Mouse (Mus musculus) heart, embryonic 11.5 days (tissue): ENCODE measurements at regions not wholly inside any gene's neighbourhood (a gene's known extent, or its start where the extent isn't known, plus 50 kb on each side); places are given as distances from the start of the nearest gene placed in this dataset.
"Not testable (repeated sequence)": the region's sequence is repeated elsewhere in the genome, so short reads cannot be mapped to it uniquely, and the experiment has no call there.

Experiments
- ATAC-seq: fragments of 200-750 bp; cut with Nextera tagmentation; replicated peaks from 2 replicates; pipeline ENCODE4 v1.8.0; 2017; ENCODE audit warnings: moderate library complexity; ENCODE audit not compliant: insufficient number of reproducible peaks, low FRiP score, low TSS enrichment
- H3K27ac ChIP-seq: fragments of 300-500 bp; sonication (generic); 2 replicates; pipeline ENCODE4 v1.5.1; 2014; ENCODE audit warnings: mild to moderate bottlenecking, low read depth, low read length
- H3K27me3 ChIP-seq: fragments of 300-500 bp; sonication (generic); 2 replicates; pipeline ENCODE4 v1.6.1; 2014; ENCODE audit warnings: mild to moderate bottlenecking, low read length, mixed read lengths; ENCODE audit not compliant: control insufficient read depth, insufficient read depth
- H3K36me3 ChIP-seq: fragments of 300-500 bp; sonication (generic); 2 replicates; pipeline ENCODE4 v1.6.1; 2014; ENCODE audit warnings: mild to moderate bottlenecking, low read length, moderate library complexity, mixed read lengths; ENCODE audit not compliant: control insufficient read depth, insufficient read depth
- H3K4me1 ChIP-seq: fragments of 300-500 bp; sonication (generic); 2 replicates; pipeline ENCODE4 v1.6.1; 2014; ENCODE audit warnings: low read length; ENCODE audit not compliant: control insufficient read depth, insufficient read depth
- H3K4me2 ChIP-seq: fragments of 300-500 bp; sonication (generic); 2 replicates; pipeline ENCODE4 v1.6.1; 2014; ENCODE audit warnings: mild to moderate bottlenecking, moderate library complexity
- H3K4me3 ChIP-seq: fragments of 300-500 bp; sonication (generic); 2 replicates; pipeline ENCODE4 v1.5.1; 2014; ENCODE audit warnings: low read depth, low read length
- H3K9ac ChIP-seq: fragments of 300-500 bp; sonication (generic); 2 replicates; pipeline ENCODE4 v1.6.1; 2014; ENCODE audit warnings: mild to moderate bottlenecking, low read depth, low read length, moderate library complexity
- H3K9me3 ChIP-seq: fragments of 300-500 bp; sonication (generic); replicated peaks from 2 replicates; pipeline ENCODE4 v1.6.1; 2016; ENCODE audit warnings: low read length; ENCODE audit not compliant: control insufficient read depth
- WGBS: fragments of 180-500 bp; shearing (Covaris S2); extraction: QIAGEN DNeasy Blood & Tissue Kit; methylation state at CpG from one replicate; pipeline ENCODE4 v1.1.7; 2014; ENCODE audit not compliant: insufficient replicate concordance; 5-methylcytosine and 5-hydroxymethylcytosine counted together

- ATAC-seq = no peak
- Histone ChIP-seq H3K27me3 (no peaks in the 10 kb centered on the region), H3K4me1 (no peaks in the 10 kb centered on the region), H3K9me3 (no peaks in the 10 kb centered on the region), H3K27ac (no peak overlapping the region), H3K9ac (no peak overlapping the region), H3K36me3 (no peaks in the 10 kb centered on the region), H3K4me3 (no peak overlapping the region), H3K4me2 (no peak overlapping the region)
- 89% methylated on average over 3 of the region's 3 CpGs for WGBS
Observed at GRCm38 (mm10) chr2:15273446-15273845, 218.6 kb upstream of the Nsun6 start.

- no peak overlapping the region for H3K4me2 ChIP-seq
- WGBS = 38% methylated on average over 4 of the region's 4 CpGs
- no peak for ATAC-seq
- H3K4me1 ChIP-seq = no peaks in the 10 kb centered on the region
- H3K27ac ChIP-seq = no peak overlapping the region
- H3K9ac ChIP-seq = no peak overlapping the region
- H3K36me3 ChIP-seq = no peaks in the 10 kb centered on the region
- H3K9me3 ChIP-seq = no peaks in the 10 kb centered on the region
- no peaks in the 10 kb centered on the region for H3K27me3 ChIP-seq
- H3K4me3 ChIP-seq = no peak overlapping the region
Observed at GRCm38 (mm10) chr2:15260486-15261165, 205.8 kb upstream of the Nsun6 start.

DNA sequence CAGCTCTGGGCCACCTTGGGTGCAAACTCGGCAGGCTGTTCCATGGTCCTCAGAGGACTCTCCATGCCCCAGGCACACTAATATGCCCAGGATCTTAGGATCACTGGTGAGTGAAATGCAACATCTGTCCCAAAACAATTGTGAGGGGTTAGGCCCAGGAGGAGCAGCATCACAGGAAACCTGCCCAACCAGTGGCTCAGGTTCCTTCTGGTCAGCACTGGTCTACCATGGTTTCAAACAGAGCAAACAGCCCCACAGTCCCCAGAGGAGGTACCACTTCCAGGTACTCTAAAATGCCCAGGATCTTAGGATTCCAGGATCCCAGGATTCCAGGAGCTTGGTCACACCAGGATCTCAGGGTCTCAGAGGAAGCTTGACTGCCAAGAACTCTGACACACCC is 187.4 kb upstream of the Nsun6 start:
- not testable (repeated sequence) for H3K36me3 ChIP-seq, H3K4me1 ChIP-seq, ATAC-seq, H3K9ac ChIP-seq, H3K27me3 ChIP-seq, H3K4me2 ChIP-seq, H3K4me3 ChIP-seq, H3K9me3 ChIP-seq, H3K27ac ChIP-seq
- 81% methylated on average over 1 of the region's 1 CpGs for WGBS

- no peak for ATAC-seq
- no peaks in the 10 kb centered on the region for H3K4me1 ChIP-seq
- 51% methylated on average over 4 of the region's 4 CpGs for WGBS
- H3K36me3 ChIP-seq = no peaks in the 10 kb centered on the region
- H3K4me2 ChIP-seq = no peak overlapping the region
- no peaks in the 10 kb centered on the region for H3K27me3 ChIP-seq
- H3K27ac ChIP-seq = no peak overlapping the region
- no peaks in the 10 kb centered on the region for H3K9me3 ChIP-seq
- no peak overlapping the region for H3K9ac ChIP-seq
- no peak overlapping the region for H3K4me3 ChIP-seq
Observed at GRCm38 (mm10) chr2:15221910-15222309, 167.0 kb upstream of the Nsun6 start.

DNA sequence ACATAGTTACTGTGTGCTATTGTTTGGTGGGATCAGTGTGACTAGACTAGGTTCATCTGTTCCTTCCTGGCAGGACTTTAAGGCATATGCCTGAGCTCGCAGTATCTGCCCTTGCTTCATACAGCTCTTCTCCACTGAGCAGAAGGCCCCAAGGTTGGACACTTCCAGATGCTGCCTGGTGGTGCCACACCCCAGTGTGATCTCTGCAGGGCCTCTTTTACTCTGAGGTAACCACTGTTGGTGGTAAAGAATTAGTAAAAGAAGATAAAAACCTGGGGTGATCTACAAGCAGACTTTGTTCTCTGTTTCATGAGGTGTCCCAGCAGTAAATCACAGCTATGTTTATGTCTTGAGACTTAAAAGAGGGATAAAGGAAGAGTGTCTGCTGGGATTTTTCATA is 133.2 kb upstream of the Nsun6 start:
- no peak for ATAC-seq
- WGBS = 50% methylated on average over 1 of the region's 1 CpGs
- no peak overlapping the region for H3K9ac ChIP-seq
- H3K4me1 ChIP-seq = no peaks in the 10 kb centered on the region
- no peaks in the 10 kb centered on the region for H3K9me3 ChIP-seq
- no peaks in the 10 kb centered on the region for H3K36me3 ChIP-seq
- H3K4me2 ChIP-seq = no peak overlapping the region
- no peaks in the 10 kb centered on the region for H3K27me3 ChIP-seq
- no peak overlapping the region for H3K27ac ChIP-seq
- no peak overlapping the region for H3K4me3 ChIP-seq

GRCm38 (mm10) chr2:15181000-15181399 is 126.1 kb upstream of the Nsun6 start:
- WGBS = 68% methylated on average over 3 of the region's 3 CpGs
- no peak overlapping the region for H3K4me3 ChIP-seq
- H3K9ac ChIP-seq = no peak overlapping the region
- H3K4me2 ChIP-seq = no peak overlapping the region
- no peaks in the 10 kb centered on the region for H3K36me3 ChIP-seq
- H3K9me3 ChIP-seq = no peaks in the 10 kb centered on the region
- no peaks in the 10 kb centered on the region for H3K4me1 ChIP-seq
- no peak overlapping the region for H3K27ac ChIP-seq
- no peaks in the 10 kb centered on the region for H3K27me3 ChIP-seq
- ATAC-seq = no peak

DNA sequence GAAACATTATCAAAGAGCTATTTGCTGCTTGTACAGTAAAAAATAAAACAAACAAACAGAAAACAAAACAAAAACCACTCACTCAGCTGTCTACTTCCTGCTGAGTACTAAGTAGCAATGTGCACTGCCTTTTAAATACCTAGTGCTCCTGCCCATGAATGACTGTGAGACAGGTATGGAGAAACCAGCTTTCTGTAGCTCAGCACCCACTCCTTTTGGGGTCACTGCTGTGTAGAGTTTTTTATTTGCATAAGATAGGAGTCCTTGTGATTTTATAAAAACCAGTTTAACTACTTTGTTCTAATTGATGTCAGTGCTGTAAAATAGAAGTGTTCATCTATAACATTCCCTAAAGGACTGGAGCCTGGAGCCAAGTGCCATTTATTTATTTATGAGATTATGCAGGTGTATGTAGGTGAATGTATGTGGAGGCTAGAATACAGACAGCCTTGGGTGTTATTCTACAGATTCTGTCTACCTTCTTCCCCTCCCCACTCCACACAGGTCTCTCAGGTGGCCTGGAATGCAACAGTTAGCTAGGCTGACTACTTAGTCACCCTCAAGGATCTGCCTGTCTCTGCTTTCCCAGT is 111.7 kb upstream of the Nsun6 start:
- Histone ChIP-seq H3K9ac (no peak overlapping the region), H3K4me2 (no peak overlapping the region), H3K9me3 (no peaks in the 10 kb centered on the region), H3K27me3 (no peaks in the 10 kb centered on the region), H3K27ac (no peak overlapping the region), H3K4me1 (no peaks in the 10 kb centered on the region), H3K36me3 (no peaks in the 10 kb centered on the region), H3K4me3 (no peak overlapping the region)
- no peak for ATAC-seq

DNA sequence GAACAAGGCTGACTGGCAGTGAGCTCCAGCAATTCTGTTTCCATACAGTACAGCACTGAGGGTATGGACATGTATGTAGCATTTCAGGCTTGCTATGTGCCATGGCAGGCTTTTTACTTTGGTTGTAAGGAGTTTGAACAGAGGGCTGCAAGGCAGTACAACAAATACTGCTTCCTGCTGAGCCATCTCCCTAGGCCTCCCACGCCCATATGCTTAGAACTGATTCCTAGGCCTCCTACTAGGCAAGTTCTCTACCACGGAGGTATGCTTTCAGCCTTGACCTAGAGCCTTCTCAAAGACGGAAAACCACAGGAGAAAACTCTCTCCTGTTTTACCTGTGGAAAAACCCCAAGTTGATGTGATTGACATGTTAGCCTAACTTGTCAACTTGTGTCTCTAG is 111.0 kb upstream of the Nsun6 start:
- Histone ChIP-seq H3K4me3 (no peak overlapping the region), H3K36me3 (no peaks in the 10 kb centered on the region), H3K4me1 (no peaks in the 10 kb centered on the region), H3K27me3 (no peaks in the 10 kb centered on the region), H3K9ac (no peak overlapping the region), H3K4me2 (no peak overlapping the region), H3K27ac (no peak overlapping the region), H3K9me3 (no peaks in the 10 kb centered on the region)
- WGBS = 61% methylated on average over 3 of the region's 3 CpGs
- no peak for ATAC-seq

DNA sequence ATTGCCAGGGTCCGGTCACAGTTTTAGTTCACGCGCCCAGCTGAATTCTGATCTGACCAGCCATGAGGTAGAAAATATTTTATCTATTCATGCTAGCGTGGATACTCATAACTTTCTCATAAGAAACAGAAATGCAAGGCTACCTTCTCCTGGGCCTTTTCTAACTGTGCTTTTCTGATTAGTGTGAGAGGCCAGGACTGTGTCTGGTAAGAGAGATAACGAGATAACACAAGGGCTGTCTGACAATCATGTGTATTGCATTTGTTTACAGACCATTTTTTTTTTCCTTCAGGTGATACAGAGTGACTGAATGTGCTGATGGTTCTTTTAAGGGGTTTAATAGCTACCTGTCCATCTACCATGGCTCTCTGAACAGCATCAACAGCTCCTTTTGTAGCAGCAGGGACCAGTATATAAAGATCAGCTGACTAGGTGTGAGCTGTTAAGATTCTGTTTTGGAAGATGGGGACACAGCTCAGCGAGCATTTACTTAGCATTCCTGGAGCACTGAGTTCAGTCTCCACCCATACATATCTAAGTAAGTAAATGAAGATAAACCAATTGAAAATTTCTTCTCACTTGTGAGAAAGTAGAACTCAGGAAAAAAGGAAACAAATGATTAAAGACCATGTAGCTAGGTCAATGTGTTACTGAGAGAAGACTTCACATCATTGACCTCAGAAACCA is 109.0 kb upstream of the Nsun6 start:
- H3K27ac ChIP-seq = no peak overlapping the region
- H3K27me3 ChIP-seq = no peaks in the 10 kb centered on the region
- ATAC-seq = peak; percentile 91
- 78% methylated on average over 6 of the region's 6 CpGs for WGBS
- H3K4me1 ChIP-seq = no peaks in the 10 kb centered on the region
- H3K9me3 ChIP-seq = no peaks in the 10 kb centered on the region
- H3K4me3 ChIP-seq = no peak overlapping the region
- H3K4me2 ChIP-seq = no peak overlapping the region
- no peaks in the 10 kb centered on the region for H3K36me3 ChIP-seq
- no peak overlapping the region for H3K9ac ChIP-seq
